Mouse (Mus musculus) C2C12 (cell line): ENCODE results near the gene Tpgs1.

ENCODE experiments used
- CTCF ChIP-seq: IDR thresholded peaks from one replicate; pipeline ENCODE4 v1.5.1; 2011; ENCODE audit not compliant: control insufficient read depth, insufficient read depth, insufficient read length
- MYOG ChIP-seq: IDR thresholded peaks from one replicate; pipeline ENCODE4 v1.6.1; 2011; ENCODE audit not compliant: control insufficient read depth, insufficient read length; ENCODE audit errors: extremely low read depth
- USF1 ChIP-seq: IDR thresholded peaks from one replicate; pipeline ENCODE4 v1.6.1; 2011; ENCODE audit warnings: low read depth, mild to moderate bottlenecking, control low read depth, moderate library complexity

DNA sequence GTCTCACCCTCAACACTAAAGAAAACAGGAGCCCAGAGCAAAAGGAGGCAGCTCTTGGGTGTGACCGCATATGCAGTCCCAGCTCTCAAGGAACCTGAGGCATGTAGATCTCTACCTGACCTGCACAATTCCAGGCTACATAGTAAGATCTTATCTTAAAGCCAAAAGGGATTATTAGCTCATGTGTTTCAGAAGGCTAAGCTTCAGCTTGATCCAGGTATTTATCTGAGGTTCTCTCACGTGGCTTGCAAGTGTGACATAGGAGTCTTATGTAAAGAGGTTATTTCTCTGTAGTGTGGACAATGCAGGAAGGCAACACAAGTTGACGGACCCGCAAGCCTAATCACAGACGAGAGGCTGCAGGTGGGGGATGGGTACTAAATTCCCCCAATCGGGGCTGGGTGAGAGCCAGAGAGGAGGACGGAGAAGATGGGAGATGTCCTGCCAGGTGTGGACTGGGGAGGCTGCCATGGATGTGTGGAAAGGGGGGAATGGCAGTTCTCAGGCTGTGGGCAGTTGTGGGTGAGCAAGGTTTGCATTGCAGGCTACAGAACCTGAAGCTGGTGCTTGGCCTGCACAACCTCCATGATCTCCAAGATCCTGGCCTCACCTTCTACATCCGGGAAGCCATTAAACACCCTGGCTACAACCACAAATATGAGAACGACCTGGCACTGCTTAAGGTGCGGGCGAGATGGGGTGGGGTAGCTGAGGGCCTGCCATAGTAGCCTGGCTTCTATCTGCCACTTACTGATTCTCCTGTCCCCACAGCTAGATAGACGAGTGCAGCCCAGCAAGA, 24.6 kb downstream of the Tpgs1 start:
- TF ChIP-seq CTCF = no peak
- TF ChIP-seq USF1 = no peak
- TF ChIP-seq MYOG = no peak
